In genomic region chr11:79459846-79460245, GRCm38 (mm10) we compare ENCODE assay signal across 19 mouse cellular contexts. TPM values are rescaled to one million over a fixed set of nuclear protein-coding genes. Genes with fewer than 3 reads are reported as not detected.
"Had no signal": no experiment of that assay in that cellular context is flagged by ENCODE, and none has a peak within 500 bp of the region (broad histone marks: within the 10 kb centered on the region; RNA-seq: fewer than 3 reads in every experiment).

No protein-coding gene starts in this region.

- H3K4me3 ChIP-seq: liver, embryonic 13.5 days; midbrain, embryonic 12.5 days; midbrain, embryonic 15.5 days; neural tube, embryonic 12.5 days; neural tube, embryonic 15.5 days had no signal

- H3K27me3 ChIP-seq: liver, embryonic 13.5 days; midbrain, embryonic 12.5 days; midbrain, embryonic 15.5 days; neural tube, embryonic 12.5 days; neural tube, embryonic 15.5 days had no signal

- H3K9me3 ChIP-seq: liver, embryonic 13.5 days; midbrain, embryonic 12.5 days; midbrain, embryonic 15.5 days; neural tube, embryonic 12.5 days; neural tube, embryonic 15.5 days had no signal

- DNase-seq: kidney, adult 2 months; kidney, postnatal 25 days; liver, embryonic 13.5 days; lung, embryonic 14.5 days; right cerebral cortex, adult 18-20 months; right cerebral cortex, postnatal 14 days; thymus, adult 2 months; thymus, postnatal 14 days; thymus, postnatal 4 days had no signal

- H3K9ac ChIP-seq: liver, embryonic 13.5 days; lung, embryonic 14.5 days; midbrain, embryonic 12.5 days; midbrain, embryonic 15.5 days; neural tube, embryonic 12.5 days; neural tube, embryonic 15.5 days had no signal

- H3K27ac ChIP-seq: kidney, postnatal 0 days; liver, embryonic 13.5 days; midbrain, embryonic 12.5 days; midbrain, embryonic 15.5 days; neural tube, embryonic 12.5 days; neural tube, embryonic 15.5 days had no signal

- H3K4me2 ChIP-seq: liver, embryonic 13.5 days; lung, embryonic 14.5 days; midbrain, embryonic 12.5 days; midbrain, embryonic 15.5 days; neural tube, embryonic 12.5 days; neural tube, embryonic 15.5 days had no signal

- H3K4me1 ChIP-seq: liver, embryonic 13.5 days; midbrain, embryonic 12.5 days; midbrain, embryonic 15.5 days; neural tube, embryonic 12.5 days; neural tube, embryonic 15.5 days had no signal

- ATAC-seq: lung, postnatal 0 days; midbrain, embryonic 15.5 days had no signal

RNA-seq across cellular contexts. Expression of gene Omg, which starts 44.0 kb away (rescaled TPM):
- total RNA-seq: liver, adult 2 months had no signal
- polyA plus RNA-seq: liver, adult 2 months; liver, embryonic 13.5 days; liver, embryonic 16.5 days; lung, postnatal 0 days; small intestine, adult 2 months; spleen, adult 2 months had no signal
